Mouse (Mus musculus): ENCODE measurements around the gene Uvssa.

GRCm38 (mm10) chr5:33427461-33427860 is 49.1 kb downstream of the Uvssa start:
- TF ChIP-seq POLR2A (IDR thresholded peaks at IDR 0.05; ENCODE audit: borderline replicate concordance, extremely low read depth, insufficient read depth, insufficient read length, poor library complexity, severe bottlenecking), result no peak
- TF ChIP-seq CTCF (IDR thresholded peaks at IDR 0.05; ENCODE audit: borderline replicate concordance, extremely low read depth, insufficient read depth, insufficient read length), result no peak

Data from brain, embryonic 14.5 days (tissue).